Mouse (Mus musculus) cerebellum, adult 2 months (tissue): ENCODE results near the gene Gm16181.

Experiments used
- CTCF ChIP-seq: fragments of 200-500 bp; IDR thresholded peaks from 2 replicates; pipeline ENCODE4 v1.5.1; 2011; ENCODE audit warnings: low read depth, mild to moderate bottlenecking, control low read depth, low read length, moderate library complexity, borderline replicate concordance; ENCODE audit not compliant: insufficient read depth
- POLR2A ChIP-seq: fragments of 200-500 bp; IDR thresholded peaks from 2 replicates; pipeline ENCODE4 v1.6.1; 2011; ENCODE audit warnings: low read length, control low read depth, borderline replicate concordance; ENCODE audit not compliant: insufficient read depth

- TF ChIP-seq POLR2A: no peak
- no peak for TF ChIP-seq CTCF
Measured at GRCm38 (mm10) chr17:35180093-35180492, 40.5 kb upstream of the Gm16181 start.
